Mouse (Mus musculus) retina, postnatal 1 day (tissue): ENCODE results near the gene Mrps30.
"Not testable (repeated sequence)": the region's sequence is repeated elsewhere in the genome, so short reads cannot be mapped to it uniquely, and the experiment has no call there.

ENCODE experiments used
- DNase-seq: peaks from one replicate; pipeline ENCODE4 v3.0.0-alpha.2; 2012

Gene Mrps30

GRCm38 (mm10) chr13:118386511-118387447, at the start of gene Mrps30, which contains the start of gene B430218F22Rik:
TSS of gene Mrps30 (minus strand) at chr13:118387252.
TSS of gene B430218F22Rik (plus strand) at chr13:118386630.
- peak; percentile 99 for DNase-seq

- no peak for DNase-seq
These were observed 33.8 kb upstream of the Mrps30 start for GRCm38 (mm10) chr13:118420847-118421246.

DNA sequence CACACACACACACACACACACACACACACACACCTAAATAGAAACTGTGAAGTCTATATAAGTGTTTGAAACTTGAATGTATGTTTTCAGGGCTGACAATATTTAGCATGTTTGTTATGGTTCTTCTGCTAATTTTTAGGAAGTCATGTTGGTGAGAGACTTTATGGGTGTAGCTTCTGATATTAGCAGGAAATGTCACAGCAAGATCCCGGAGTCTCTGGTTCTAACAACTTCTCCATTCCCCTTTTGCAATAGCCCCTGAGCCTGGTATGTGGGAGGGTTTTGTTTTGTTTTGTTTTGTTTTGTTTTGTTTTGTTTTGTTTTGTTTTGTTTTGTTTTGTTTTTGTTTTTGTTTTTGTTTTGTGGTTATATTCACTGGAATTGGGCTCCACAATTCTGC, 33.4 kb upstream of the Mrps30 start:
- DNase-seq: no peak

DNA sequence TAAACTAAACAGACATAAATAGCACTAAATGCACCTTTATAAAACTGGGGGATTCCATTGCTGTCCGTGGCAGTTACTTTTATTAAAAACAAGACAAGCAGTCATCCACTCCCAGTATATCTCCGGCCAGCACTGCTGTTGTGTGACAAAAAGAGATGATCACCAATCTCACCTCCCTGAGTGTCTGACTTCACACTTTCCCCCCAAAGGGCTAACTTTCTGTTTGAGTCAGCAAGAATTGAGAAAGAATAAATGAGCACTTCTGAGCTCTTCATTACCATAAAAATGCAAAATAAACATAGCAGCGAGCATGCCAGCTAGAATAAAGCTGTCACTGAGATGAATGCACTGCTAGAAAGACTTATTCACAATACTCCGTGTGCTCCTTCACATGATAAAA, 31.1 kb upstream of the Mrps30 start:
- DNase-seq: no peak

DNA sequence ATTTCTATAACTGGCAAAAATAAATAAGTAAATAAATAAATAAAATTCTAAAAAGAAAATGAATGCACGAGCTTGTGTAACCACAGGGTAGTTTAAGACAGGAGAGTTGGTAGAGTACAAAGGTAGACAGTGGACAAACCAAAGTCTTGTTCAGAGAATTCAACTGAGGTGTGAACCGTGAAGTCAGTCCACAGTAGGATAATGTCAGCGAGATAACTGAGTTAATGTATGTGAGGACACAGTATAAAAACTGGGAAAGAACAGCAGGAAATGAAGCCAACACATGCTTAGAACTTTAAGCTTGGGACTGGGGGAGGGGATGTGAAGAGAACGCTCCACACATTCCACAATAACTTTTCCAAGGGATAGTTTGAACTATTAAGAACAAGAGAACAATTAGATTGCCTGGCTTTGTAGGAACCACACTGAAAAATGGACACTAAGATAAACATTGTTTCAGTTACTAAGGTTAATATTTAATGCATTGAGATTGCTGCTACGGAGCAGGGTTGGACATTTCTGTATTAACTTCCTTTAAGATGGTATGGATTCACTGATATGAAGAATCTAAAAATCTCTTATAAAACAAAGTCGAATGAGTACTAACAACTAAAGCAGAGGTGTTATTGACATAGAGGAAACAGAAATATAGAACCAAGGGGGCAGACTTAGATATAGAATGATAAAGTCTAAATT, 24.4 kb upstream of the Mrps30 start:
- DNase-seq: no peak

GRCm38 (mm10) chr13:118403544-118403943, 16.5 kb upstream of the Mrps30 start:
- DNase-seq: peak; percentile 77

DNA sequence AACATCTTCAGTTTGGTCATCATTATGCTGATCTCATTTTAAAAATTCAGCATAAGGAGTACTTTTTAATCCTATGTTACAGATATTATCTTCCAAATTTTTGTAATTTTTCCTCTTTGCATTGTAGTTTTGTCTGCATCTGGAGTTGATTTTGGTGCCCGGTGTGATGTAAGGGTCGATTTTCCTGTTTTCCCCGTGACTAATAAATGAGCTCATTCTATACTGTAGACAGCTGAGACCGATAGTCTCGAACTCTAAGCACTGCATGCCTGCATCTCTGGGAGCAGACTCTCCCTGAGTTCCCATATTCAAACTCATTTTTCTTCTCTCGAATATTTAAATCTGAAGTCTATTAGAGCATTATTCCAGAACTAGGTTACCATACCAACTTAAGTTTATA, 13.3 kb upstream of the Mrps30 start:
- DNase-seq: no peak

DNA sequence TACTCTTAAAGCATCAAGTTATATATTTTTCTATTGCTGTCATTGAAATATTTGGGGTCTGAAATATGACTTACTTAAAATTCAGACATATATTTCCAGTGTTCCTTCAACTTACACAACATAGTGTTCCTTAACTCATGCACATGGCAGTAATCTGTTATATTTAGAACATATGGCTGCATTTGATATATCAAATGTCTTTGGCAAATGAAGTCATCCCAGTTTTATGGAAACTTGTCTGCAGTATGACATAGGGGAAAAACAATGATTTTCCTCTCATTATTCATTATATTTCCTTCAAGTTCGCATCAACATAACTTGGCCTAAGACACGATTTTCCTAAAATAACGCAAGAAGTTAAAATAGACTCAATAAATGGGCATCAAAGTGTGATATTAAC, 8.8 kb upstream of the Mrps30 start:
- no peak for DNase-seq

DNA sequence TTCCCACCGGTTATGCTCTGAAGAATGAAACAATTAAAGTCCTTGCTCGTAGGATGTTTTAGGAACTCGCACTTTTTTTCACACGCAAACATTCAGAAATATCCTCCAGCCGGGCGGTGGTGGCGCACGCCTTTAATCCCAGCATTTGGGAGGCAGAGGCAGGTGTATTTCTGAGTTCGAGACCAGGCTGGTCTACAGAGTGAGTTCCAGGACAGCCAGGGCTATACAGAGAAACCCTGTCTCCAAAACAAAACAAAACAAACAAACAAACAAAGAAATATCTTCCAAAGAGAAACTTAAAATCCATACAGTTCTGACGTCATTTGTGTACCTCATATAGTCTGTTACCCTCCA, 373 bp upstream of the Mrps30 start:
- not testable (repeated sequence) for DNase-seq

DNA sequence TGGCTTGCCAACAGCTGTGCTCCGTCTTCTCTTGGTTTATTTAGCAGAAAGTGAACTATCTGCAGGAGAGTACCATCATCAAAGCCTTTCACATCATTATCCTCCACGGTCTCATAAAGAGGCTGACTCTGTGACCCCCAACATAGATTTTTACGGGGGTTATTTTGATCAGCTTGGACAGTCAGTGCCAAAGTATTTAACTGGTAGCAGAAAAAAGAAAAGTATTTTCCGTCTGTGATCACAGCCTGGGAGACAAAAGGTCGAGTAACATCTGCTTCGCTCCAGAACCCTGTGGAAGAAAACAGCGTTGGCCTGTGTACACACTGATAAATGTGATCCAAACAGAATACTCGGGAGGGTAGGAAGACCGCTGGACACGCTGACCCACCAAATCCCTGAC, 6.7 kb downstream of the Mrps30 start:
- DNase-seq: no peak

- DNase-seq: peak; percentile 64
These were observed 7.9 kb downstream of the Mrps30 start for GRCm38 (mm10) chr13:118379155-118379554.

GRCm38 (mm10) chr13:118372871-118373270, 14.2 kb downstream of the Mrps30 start:
- DNase-seq: no peak

DNA sequence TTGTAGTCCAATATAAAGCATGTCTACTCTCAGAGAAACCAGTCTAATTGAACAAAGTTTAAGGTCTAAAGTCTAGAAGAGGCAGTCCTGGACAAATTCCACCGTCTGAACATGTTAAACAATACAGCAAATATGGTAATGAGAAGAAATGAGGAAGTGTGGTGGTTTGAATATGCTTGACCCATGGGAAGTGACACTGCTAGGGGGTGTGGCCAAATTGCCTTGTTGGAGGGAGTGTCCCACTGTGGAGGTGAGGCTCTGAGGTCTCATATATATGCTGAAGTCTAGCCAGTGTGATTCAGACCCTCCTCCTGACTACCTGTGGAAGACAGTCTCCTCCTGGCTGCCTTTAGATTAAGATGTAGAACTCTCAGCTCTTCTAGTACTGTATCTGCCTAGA, 21.3 kb downstream of the Mrps30 start:
- no peak for DNase-seq

DNA sequence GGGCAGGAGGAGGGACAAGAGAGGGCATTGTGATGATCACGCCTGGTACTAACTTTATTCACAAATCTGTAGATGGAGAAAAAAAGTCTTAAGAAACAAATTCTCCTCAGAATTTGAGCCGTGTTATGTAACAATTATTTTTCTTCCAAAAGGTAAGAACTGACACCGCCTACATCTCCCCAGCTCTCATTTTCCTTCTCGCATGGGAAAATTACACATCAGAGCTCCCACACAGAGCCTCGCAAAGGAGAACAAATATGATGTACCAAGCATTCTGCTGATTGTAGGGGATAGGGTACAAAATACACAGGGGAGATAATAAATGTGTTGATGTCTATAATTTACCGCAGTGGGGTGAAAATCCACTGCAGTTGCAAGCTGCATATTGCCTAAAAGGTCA, 23.7 kb downstream of the Mrps30 start:
- DNase-seq: no peak

- DNase-seq: no peak
These were observed 36.2 kb downstream of the Mrps30 start for GRCm38 (mm10) chr13:118350870-118351269.

- DNase-seq: peak; percentile 68
These were observed 36.8 kb downstream of the Mrps30 start for GRCm38 (mm10) chr13:118350257-118350656.
